Mouse (Mus musculus) CH12.LX (cell line): ENCODE data around the gene 4930516K23Rik. TPM values are rescaled to one million over a fixed set of nuclear protein-coding genes. Genes with fewer than 3 reads are reported as not detected.

Experiments used
- DNase-seq: peaks from one replicate; pipeline ENCODE4 v3.0.0-alpha.2; 2013; ENCODE audit errors: extremely low read depth
- H3K27ac ChIP-seq: 2 replicates; pipeline ENCODE4 v1.5.1; 2012; ENCODE audit warnings: low read depth, mild to moderate bottlenecking, control low read depth, moderate library complexity; ENCODE audit not compliant: insufficient read depth
- H3K27me3 ChIP-seq: replicated peaks from 2 replicates; pipeline ENCODE3; 2012; ENCODE audit warnings: inconsistent platforms
- H3K36me3 ChIP-seq, 2 experiments: replicated peaks in 1 of 2; 2 replicates each; pipeline versions ENCODE3 to v1.6.1; 2012; ENCODE audit warnings: inconsistent platforms in 1 of 2, low read length in 1 of 2, mild to moderate bottlenecking in 1 of 2, mixed read lengths in 1 of 2, moderate library complexity in 1 of 2; ENCODE audit not compliant: control insufficient read depth in 1 of 2, insufficient read depth in 1 of 2
- H3K4me1 ChIP-seq, 2 experiments: 2 replicates each; pipeline ENCODE4 v1.6.1; 2012; ENCODE audit warnings: inconsistent platforms in 1 of 2, moderate library complexity in 1 of 2; ENCODE audit not compliant: insufficient read depth in 2 of 2, control insufficient read depth in 1 of 2
- H3K4me2 ChIP-seq: 2 replicates; pipeline ENCODE4 v1.6.1; 2012; ENCODE audit warnings: low read depth, mild to moderate bottlenecking, control low read depth; ENCODE audit not compliant: poor library complexity, insufficient read depth, severe bottlenecking
- H3K4me3 ChIP-seq, 3 experiments: fragments of 150-350 bp in 1 of 3; sonication (generic) in 1 of 3; replicated peaks in 1 of 3; 2 replicates each; pipeline versions ENCODE3 to v1.5.1; 2011 to 2012; ENCODE audit warnings: low read depth in 2 of 3, low read length in 2 of 3, mild to moderate bottlenecking in 2 of 3, moderate library complexity in 2 of 3, control low read depth in 1 of 3, improper control_type of control experiment in 1 of 3, inconsistent platforms in 1 of 3, mixed read lengths in 1 of 3; ENCODE audit not compliant: poor library complexity in 1 of 3
- H3K79me2 ChIP-seq: replicated peaks from 2 replicates; pipeline ENCODE4 v1.6.1; 2012; ENCODE audit warnings: mild to moderate bottlenecking, moderate library complexity; ENCODE audit not compliant: control insufficient read depth, poor library complexity, insufficient read depth, severe bottlenecking; ENCODE audit errors: extremely low read depth
- H3K9ac ChIP-seq: 2 replicates; pipeline ENCODE4 v1.6.1; 2012; ENCODE audit warnings: low read depth, mild to moderate bottlenecking, control low read depth, moderate library complexity; ENCODE audit not compliant: insufficient read depth
- H3K9me3 ChIP-seq: replicated peaks from 2 replicates; pipeline ENCODE3; 2012; ENCODE audit warnings: low read length, inconsistent platforms, mixed read lengths
- CHD1 ChIP-seq: IDR thresholded peaks from 2 replicates; pipeline ENCODE4 v1.6.1; 2012; ENCODE audit warnings: low read depth, low read length, improper control_type of control experiment, inconsistent platforms
- CHD2 ChIP-seq: IDR thresholded peaks from 2 replicates; pipeline ENCODE4 v1.6.1; 2011; ENCODE audit warnings: low read length, improper control_type of control experiment
- E2F4 ChIP-seq: IDR thresholded peaks from 2 replicates; pipeline ENCODE4 v1.6.1; 2011; ENCODE audit warnings: low read depth, low read length, improper control_type of control experiment; ENCODE audit not compliant: insufficient replicate concordance
- ELF1 ChIP-seq: IDR thresholded peaks from 2 replicates; pipeline ENCODE4 v1.6.1; 2014; ENCODE audit warnings: low read depth, mild to moderate bottlenecking, inconsistent platforms, low read length, improper control_type of control experiment
- EP300 ChIP-seq: IDR thresholded peaks from 2 replicates; pipeline ENCODE4 v1.6.1; 2011; ENCODE audit warnings: low read length, improper control_type of control experiment
- ETS1 ChIP-seq: conservative IDR thresholded peaks from 2 replicates; pipeline ENCODE4 v1.6.1; 2012; ENCODE audit warnings: low read depth, mild to moderate bottlenecking, inconsistent platforms, low read length, improper control_type of control experiment, moderate library complexity
- MEF2A ChIP-seq: IDR thresholded peaks from 2 replicates; pipeline ENCODE4 v1.6.1; 2014; ENCODE audit warnings: low read depth, mild to moderate bottlenecking, inconsistent platforms, low read length, improper control_type of control experiment, borderline replicate concordance
- MXI1 ChIP-seq: IDR thresholded peaks from 2 replicates; pipeline ENCODE4 v1.6.1; 2011; ENCODE audit warnings: mild to moderate bottlenecking, low read depth, low read length, improper control_type of control experiment
- NELFE ChIP-seq: IDR thresholded peaks from 2 replicates; pipeline ENCODE4 v1.6.1; 2011; ENCODE audit warnings: low read depth, low read length, improper control_type of control experiment
- NRF1 ChIP-seq: IDR thresholded peaks from 2 replicates; pipeline ENCODE4 v1.6.1; 2014; ENCODE audit warnings: low read depth, mild to moderate bottlenecking, inconsistent platforms, low read length, improper control_type of control experiment, moderate library complexity
- PAX5 ChIP-seq: IDR thresholded peaks from 2 replicates; pipeline ENCODE4 v1.6.1; 2012; ENCODE audit warnings: low read length, inconsistent platforms, mixed read lengths
- POLR2A ChIP-seq: IDR thresholded peaks from 2 replicates; pipeline ENCODE4 v1.6.1; 2011; ENCODE audit warnings: low read depth, mild to moderate bottlenecking, improper control_type of control experiment, low read length
- SMC3 ChIP-seq: IDR thresholded peaks from 2 replicates; pipeline ENCODE4 v1.6.1; 2011; ENCODE audit warnings: low read depth, low read length, improper control_type of control experiment
- TCF12 ChIP-seq: IDR thresholded peaks from 2 replicates; pipeline ENCODE4 v1.6.1; 2014; ENCODE audit warnings: low read depth, mild to moderate bottlenecking, inconsistent platforms, low read length, improper control_type of control experiment
- USF1 ChIP-seq: IDR thresholded peaks from 2 replicates; pipeline ENCODE4 v1.6.1; 2014; ENCODE audit warnings: low read depth, mild to moderate bottlenecking, inconsistent platforms, low read length, improper control_type of control experiment
- USF2 ChIP-seq: conservative IDR thresholded peaks from 2 replicates; pipeline ENCODE4 v1.6.1; 2011; ENCODE audit warnings: low read depth, low read length, improper control_type of control experiment
- ZC3H11A ChIP-seq: IDR thresholded peaks from 2 replicates; pipeline ENCODE4 v1.6.1; 2012; ENCODE audit warnings: low read depth, mild to moderate bottlenecking, inconsistent platforms, low read length, improper control_type of control experiment
- ZKSCAN1 ChIP-seq: IDR thresholded peaks from 2 replicates; pipeline ENCODE4 v1.6.1; 2012; ENCODE audit warnings: low read depth, inconsistent platforms, low read length, improper control_type of control experiment, borderline replicate concordance
- ZMIZ1 ChIP-seq: IDR thresholded peaks from 2 replicates; pipeline ENCODE4 v1.6.1; 2012; ENCODE audit warnings: low read depth, mild to moderate bottlenecking, inconsistent platforms, low read length, improper control_type of control experiment
- ZNF384 ChIP-seq: IDR thresholded peaks from 2 replicates; pipeline ENCODE4 v1.6.1; 2012; ENCODE audit warnings: low read depth, low read length, improper control_type of control experiment, inconsistent platforms
- dilution Hi-C: fragments of 300-500 bp; cut with MboI; formaldehyde crosslinking; loops from 2 replicates; pipeline ENCODE4 v1.14.3; 2020; ENCODE audit warnings: low sequenced_read_pairs; ENCODE audit not compliant: extremely low pct_unique_long_range_greater_than_20kb, extremely low pct_ligation_motif_present
- in situ Hi-C: fragments of 300-500 bp; cut with MboI; formaldehyde crosslinking; loops from 3 replicates; pipeline ENCODE4 v1.14.3; 2019; ENCODE audit warnings: low sequenced_read_pairs, low pct_ligation_motif_present, low pct_unique_long_range_greater_than_20kb, mixed read lengths
- polyA plus RNA-seq: library from polyadenylated mRNA; unstranded; fragments of >175 nt; gene quantifications from 2 replicates; pipeline ENCODE4 v1.2.1, GENCODE M21; 2012; ENCODE audit warnings: low read depth; ENCODE audit not compliant: insufficient read length
- total RNA-seq, 2 experiments: library from RNA; depleted of rRNA; stranded (reverse); fragments of 300-350 nt in 1 of 2; fragments of >200 nt in 1 of 2; gene quantifications; 2 replicates each; pipeline ENCODE4 v1.2.3; 2012 to 2014

4930516K23Rik gene
- total RNA-seq (2012; rRNA removed) (not detected in 2 replicates), total RNA-seq (2014; rRNA removed) (not detected in 2 replicates), polyA plus RNA-seq (0.04 TPM in 1 of 2 replicates, not detected in the other)

DNA sequence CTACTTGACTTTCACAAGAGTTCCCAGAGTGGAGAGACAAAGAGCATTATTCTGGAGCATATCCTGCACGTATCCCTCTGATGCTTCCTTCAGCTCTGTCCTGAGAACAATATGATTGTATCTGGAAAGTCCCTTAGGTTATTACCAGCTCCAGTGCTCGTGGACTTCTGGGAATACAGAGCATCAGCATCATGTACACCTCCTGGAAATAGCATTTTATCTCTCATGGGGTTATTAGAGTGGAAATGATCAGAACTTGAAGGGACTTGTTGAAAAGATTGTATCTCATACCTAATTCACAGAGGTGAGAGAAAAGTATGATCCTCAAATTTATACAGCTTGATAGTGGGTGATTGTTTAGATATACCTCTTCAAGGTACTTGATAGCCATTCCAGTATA, at the start of gene 4930516K23Rik:
Gene 4930516K23Rik (minus strand): TSS at position 101 of the 400 bp plus-strand sequence.
- no peak within 1 kb of the TSS for H3K9ac ChIP-seq
- no peaks in the 10 kb centered on the region for H3K27me3 ChIP-seq
- H3K79me2 ChIP-seq: no peaks in the 10 kb centered on the region
- no peak within 1 kb of the TSS for H3K4me2 ChIP-seq
- no peak within 1 kb of the TSS for H3K27ac ChIP-seq
- no peaks in the 10 kb centered on the region for H3K9me3 ChIP-seq
- TF ChIP-seq USF2 (no peak), USF1 (no peak), ZNF384 (no peak), POLR2A (no peak), ELF1 (no peak), E2F4 (no peak), ZKSCAN1 (no peak), EP300 (no peak), CHD2 (no peak), ZMIZ1 (no peak)
- TF ChIP-seq, all 38 proteins: peak for 0
- dilution Hi-C loops: no loop called here
- Histone ChIP-seq H3K4me1 (no peaks in the 10 kb centered on the region), H3K36me3 (no peaks in the 10 kb centered on the region), H3K4me3 (no peak within 1 kb of the TSS)
- in situ Hi-C loops: no loop called here
- DNase-seq: no peak

DNA sequence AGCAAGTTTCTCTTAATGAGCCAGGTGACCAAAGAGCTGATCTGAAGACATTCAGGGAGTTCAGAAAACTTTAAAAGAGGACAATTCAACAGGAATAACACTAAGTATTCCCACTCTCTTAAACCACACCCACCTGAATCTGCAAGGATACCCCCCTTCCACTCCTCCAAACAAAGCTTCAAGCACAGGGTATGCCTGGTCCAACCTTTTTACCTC, 43.4 kb upstream of the 4930516K23Rik start, which contains the start of gene Olfr646:
Gene Olfr646 (plus strand): TSS at position 117 of the 216 bp plus-strand sequence.
- dilution Hi-C loops (no loop called here), in situ Hi-C loops (no loop called here)
- no peak for TF ChIP-seq ETS1
- no peak for TF ChIP-seq MXI1
- TF ChIP-seq NELFE: no peak
- TF ChIP-seq ELF1: no peak
- TF ChIP-seq PAX5: no peak
- no peak for TF ChIP-seq TCF12
- TF ChIP-seq ZKSCAN1: no peak
- no peak for TF ChIP-seq CHD1
- no peak for TF ChIP-seq NRF1
- TF ChIP-seq ZC3H11A: no peak
- no peak for TF ChIP-seq MEF2A
- no peak for TF ChIP-seq SMC3
- TF ChIP-seq ZMIZ1: no peak
- DNase-seq: no peak
- no peak within 1 kb of the TSS for H3K9ac ChIP-seq
- H3K36me3 ChIP-seq: no peaks in the 10 kb centered on the region
- H3K27ac ChIP-seq: no peak within 1 kb of the TSS
- H3K79me2 ChIP-seq: no peaks in the 10 kb centered on the region
- H3K4me3 ChIP-seq: no peak within 1 kb of the TSS
- no peaks in the 10 kb centered on the region for H3K9me3 ChIP-seq
- H3K27me3 ChIP-seq: no peaks in the 10 kb centered on the region
- H3K4me1 ChIP-seq: no peaks in the 10 kb centered on the region
- peak within 1 kb of the TSS; percentile 31 for H3K4me2 ChIP-seq
